Mouse (Mus musculus) v-Abl transformed pro-B cells (cell line): ENCODE measurements around the gene Mki67.

Experiments used
- in situ Hi-C, 2 experiments: fragments of 400-800 bp; cut with MboI; formaldehyde crosslinking; loops; one replicate each; pipeline ENCODE4 v1.15.1; 2025; ENCODE audit not compliant: unreplicated experiment in 2 of 2

Mki67 gene

GRCm38 (mm10) chr7:135644452-135644851 lies 71.7 kb downstream of the Mki67 start:
- in situ Hi-C loops = loop anchor here (5.0 to 25.0 kb wide), 2 partner anchors 93 to 1782 kb away; no protein-coding TSS in a partner anchor

GRCm38 (mm10) chr7:135641698-135642507 lies 74.3 kb downstream of the Mki67 start:
- in situ Hi-C loops = loop anchor here (5.0 to 25.0 kb wide), 2 partner anchors 95 to 1780 kb away; no protein-coding TSS in a partner anchor
